Mouse (Mus musculus): ENCODE data around the gene Rfx8. TPM values are rescaled to one million over a fixed set of nuclear protein-coding genes. Genes with fewer than 3 reads are reported as not detected.

Gene Rfx8
- total RNA-seq, 1 experiment, result not detected

DNA sequence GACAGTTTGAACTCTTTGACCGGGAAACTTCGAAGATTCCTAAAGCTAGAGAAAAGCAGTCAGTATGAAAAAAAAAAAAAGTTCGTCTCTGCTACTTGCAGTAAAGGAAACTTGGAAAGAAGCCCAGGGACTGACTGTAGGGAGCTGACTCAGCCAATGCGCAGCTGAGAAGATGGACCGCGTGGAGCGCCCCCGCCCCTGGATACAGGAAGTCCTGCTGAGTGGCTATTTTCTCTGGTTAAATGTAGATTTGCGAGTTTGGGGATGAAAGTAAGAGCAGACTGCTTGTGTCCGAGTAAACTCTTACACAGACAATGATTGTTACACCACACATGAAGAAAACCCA lies 41.2 kb upstream of the Rfx8 start:
- H3K9me3 ChIP-seq (ENCODE audit: control insufficient read depth, insufficient read depth, low read depth, low read length), result no peaks in the 10 kb centered on the region
- no peaks in the 10 kb centered on the region for H3K36me3 ChIP-seq (ENCODE audit: control insufficient read depth, insufficient read depth, low read length, poor library complexity, severe bottlenecking)
- 0 out of 4 replicates have a peak overlapping the region, but pooled peaks of 1 of the 2 experiments have one; percentile 4 for H3K4me3 ChIP-seq (ENCODE audit: insufficient read depth in 1 of 2, low read depth in 1 of 2, low read length in 2 of 2, poor library complexity in 1 of 2, severe bottlenecking in 1 of 2)
- H3K9ac ChIP-seq (ENCODE audit: insufficient read depth, low read depth, low read length, poor library complexity, severe bottlenecking), result no peak overlapping the region
- peak; percentile 33 for DNase-seq (ENCODE audit: low read depth, low spot score)
- no peak overlapping the region for H3K27ac ChIP-seq (ENCODE audit: insufficient read depth, low read depth, low read length, poor library complexity, severe bottlenecking)
- peaks cover 3 to 5% of the 10 kb centered on the region in 2 experiments; a peak in 2 of 4 replicates for H3K4me1 ChIP-seq (ENCODE audit: control insufficient read depth in 2 of 2, insufficient read depth in 2 of 2, low read length in 2 of 2, poor library complexity in 1 of 2)
- peak; percentile 42; the same call in 1 of the 2 replicates for TF ChIP-seq MAFK (IDR thresholded peaks at IDR 0.05; ENCODE audit: insufficient read depth, low read depth, low read length)
- no peak for TF ChIP-seq HCFC1 (IDR thresholded peaks at IDR 0.05; ENCODE audit: borderline replicate concordance, insufficient read depth, low read length)
- in situ Hi-C loops (cut with MboI; ENCODE audit: low sequenced_read_pairs in 2 of 2, unreplicated experiment in 2 of 2), result no loop called here

DNA sequence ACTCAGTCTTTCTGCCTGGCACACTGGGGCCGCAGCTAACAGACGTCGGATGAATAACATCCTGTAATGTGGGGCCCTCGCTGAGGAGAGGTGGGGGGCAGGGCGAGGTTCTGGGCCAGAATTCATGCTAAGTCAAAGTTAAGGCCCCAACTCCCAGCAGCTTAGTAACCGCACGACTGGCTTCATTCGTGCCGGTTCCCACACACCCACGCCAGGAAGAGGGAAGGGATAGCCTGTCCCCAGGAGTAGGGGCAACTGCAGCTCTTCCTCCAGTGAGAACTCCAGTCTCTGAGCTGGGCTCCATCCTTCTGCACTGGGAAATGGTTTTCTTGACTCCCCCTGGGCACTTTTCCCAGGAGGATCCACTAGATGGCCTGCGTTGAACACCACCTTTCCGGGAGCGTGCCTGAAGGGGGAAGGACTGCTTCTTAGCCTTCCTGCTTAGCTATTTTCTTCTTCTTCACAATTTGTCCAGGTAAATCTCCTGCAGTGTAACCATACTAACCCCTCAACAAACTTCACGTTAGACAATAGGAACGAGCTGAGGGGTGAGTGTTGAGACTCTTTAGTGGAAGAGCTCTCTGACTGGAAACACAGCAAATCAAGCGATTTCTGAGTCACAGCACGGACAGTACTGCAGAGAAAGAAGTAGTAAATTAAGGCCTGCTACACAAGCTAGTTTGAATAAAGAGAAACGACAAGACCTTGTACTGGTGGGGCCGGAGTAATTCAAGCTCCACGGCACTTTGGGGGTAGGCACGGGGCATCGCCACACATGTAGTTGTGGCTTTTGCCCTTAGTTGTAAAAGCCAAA lies 40.6 kb upstream of the Rfx8 start:
- H3K9me3 ChIP-seq (ENCODE audit: control insufficient read depth, insufficient read depth, low read depth, low read length), result no peaks in the 10 kb centered on the region
- peaks cover 3 to 5% of the 10 kb centered on the region in 2 experiments; a peak in 2 of 4 replicates for H3K4me1 ChIP-seq (ENCODE audit: control insufficient read depth in 2 of 2, insufficient read depth in 2 of 2, low read length in 2 of 2, poor library complexity in 1 of 2)
- no peak overlapping the region for H3K9ac ChIP-seq (ENCODE audit: insufficient read depth, low read depth, low read length, poor library complexity, severe bottlenecking)
- H3K4me3 ChIP-seq (ENCODE audit: insufficient read depth in 1 of 2, low read depth in 1 of 2, low read length in 2 of 2, poor library complexity in 1 of 2, severe bottlenecking in 1 of 2), result 0 out of 4 replicates have a peak overlapping the region, but pooled peaks of 1 of the 2 experiments have one; percentile 4
- TF ChIP-seq HCFC1 (IDR thresholded peaks at IDR 0.05; ENCODE audit: borderline replicate concordance, insufficient read depth, low read length) (no peak), ZC3H11A (IDR thresholded peaks at IDR 0.05; ENCODE audit: borderline replicate concordance, low read depth, low read length) (0 out of 2 replicates have a peak, but pooled peaks have one; percentile 38), MAFK (IDR thresholded peaks at IDR 0.05; ENCODE audit: insufficient read depth, low read depth, low read length) (no peak), ZNF384 (IDR thresholded peaks at IDR 0.05; ENCODE audit: low read depth, low read length) (no peak), CHD2 (IDR thresholded peaks at IDR 0.05; ENCODE audit: low read depth, low read length) (no peak)
- in situ Hi-C loops (cut with MboI; ENCODE audit: low sequenced_read_pairs in 2 of 2, unreplicated experiment in 2 of 2), result no loop called here
- peak; percentile 47 for DNase-seq (ENCODE audit: low read depth, low spot score)
- no peaks in the 10 kb centered on the region for H3K36me3 ChIP-seq (ENCODE audit: control insufficient read depth, insufficient read depth, low read length, poor library complexity, severe bottlenecking)
- H3K27ac ChIP-seq (ENCODE audit: insufficient read depth, low read depth, low read length, poor library complexity, severe bottlenecking), result no peak overlapping the region; the same call in 1 of the 2 replicates

DNA sequence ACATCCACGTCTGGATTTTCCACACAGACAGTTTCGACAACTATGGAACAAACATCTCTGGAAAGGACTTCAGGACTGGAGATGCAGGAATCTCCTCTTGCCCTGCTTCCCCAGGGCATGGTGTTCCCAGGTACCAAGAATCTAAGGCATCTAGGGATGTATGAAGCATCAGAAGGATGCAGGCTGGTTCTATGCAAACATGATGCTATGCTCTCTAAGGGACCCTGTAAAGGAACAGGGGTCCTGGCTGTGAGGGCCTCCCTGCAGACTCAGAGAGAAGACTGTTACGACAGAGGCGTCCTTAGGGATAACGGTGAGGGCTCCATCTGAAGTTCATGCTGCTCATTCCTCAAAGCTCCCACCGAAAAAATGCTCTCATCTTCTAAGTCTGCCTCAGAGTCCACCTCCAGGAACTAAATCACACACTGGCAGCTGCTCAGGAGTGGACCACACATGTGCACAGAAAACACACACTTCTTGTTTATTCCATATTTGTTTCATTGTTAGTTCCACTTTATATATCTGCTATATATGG lies 39.5 kb upstream of the Rfx8 start:
- H3K4me1 ChIP-seq (ENCODE audit: control insufficient read depth in 2 of 2, insufficient read depth in 2 of 2, low read length in 2 of 2, poor library complexity in 1 of 2), result peaks cover 3 to 5% of the 10 kb centered on the region in 2 experiments; a peak in 2 of 4 replicates
- in situ Hi-C loops (cut with MboI; ENCODE audit: low sequenced_read_pairs in 2 of 2, unreplicated experiment in 2 of 2), result no loop called here
- H3K27ac ChIP-seq (ENCODE audit: insufficient read depth, low read depth, low read length, poor library complexity, severe bottlenecking), result no peak overlapping the region
- H3K36me3 ChIP-seq (ENCODE audit: control insufficient read depth, insufficient read depth, low read length, poor library complexity, severe bottlenecking), result no peaks in the 10 kb centered on the region
- H3K9me3 ChIP-seq (ENCODE audit: control insufficient read depth, insufficient read depth, low read depth, low read length), result no peaks in the 10 kb centered on the region
- no peak for DNase-seq (ENCODE audit: low read depth, low spot score)
- TF ChIP-seq HCFC1 (IDR thresholded peaks at IDR 0.05; ENCODE audit: borderline replicate concordance, insufficient read depth, low read length), result no peak
- no peak for TF ChIP-seq ZNF384 (IDR thresholded peaks at IDR 0.05; ENCODE audit: low read depth, low read length)
- no peak for TF ChIP-seq MAFK (IDR thresholded peaks at IDR 0.05; ENCODE audit: insufficient read depth, low read depth, low read length)
- no peak for TF ChIP-seq ZC3H11A (IDR thresholded peaks at IDR 0.05; ENCODE audit: borderline replicate concordance, low read depth, low read length)
- no peak for TF ChIP-seq CHD2 (IDR thresholded peaks at IDR 0.05; ENCODE audit: low read depth, low read length)
- no peak overlapping the region for H3K4me3 ChIP-seq (ENCODE audit: insufficient read depth in 1 of 2, low read depth in 1 of 2, low read length in 2 of 2, poor library complexity in 1 of 2, severe bottlenecking in 1 of 2)
- H3K9ac ChIP-seq (ENCODE audit: insufficient read depth, low read depth, low read length, poor library complexity, severe bottlenecking), result no peak overlapping the region

DNA sequence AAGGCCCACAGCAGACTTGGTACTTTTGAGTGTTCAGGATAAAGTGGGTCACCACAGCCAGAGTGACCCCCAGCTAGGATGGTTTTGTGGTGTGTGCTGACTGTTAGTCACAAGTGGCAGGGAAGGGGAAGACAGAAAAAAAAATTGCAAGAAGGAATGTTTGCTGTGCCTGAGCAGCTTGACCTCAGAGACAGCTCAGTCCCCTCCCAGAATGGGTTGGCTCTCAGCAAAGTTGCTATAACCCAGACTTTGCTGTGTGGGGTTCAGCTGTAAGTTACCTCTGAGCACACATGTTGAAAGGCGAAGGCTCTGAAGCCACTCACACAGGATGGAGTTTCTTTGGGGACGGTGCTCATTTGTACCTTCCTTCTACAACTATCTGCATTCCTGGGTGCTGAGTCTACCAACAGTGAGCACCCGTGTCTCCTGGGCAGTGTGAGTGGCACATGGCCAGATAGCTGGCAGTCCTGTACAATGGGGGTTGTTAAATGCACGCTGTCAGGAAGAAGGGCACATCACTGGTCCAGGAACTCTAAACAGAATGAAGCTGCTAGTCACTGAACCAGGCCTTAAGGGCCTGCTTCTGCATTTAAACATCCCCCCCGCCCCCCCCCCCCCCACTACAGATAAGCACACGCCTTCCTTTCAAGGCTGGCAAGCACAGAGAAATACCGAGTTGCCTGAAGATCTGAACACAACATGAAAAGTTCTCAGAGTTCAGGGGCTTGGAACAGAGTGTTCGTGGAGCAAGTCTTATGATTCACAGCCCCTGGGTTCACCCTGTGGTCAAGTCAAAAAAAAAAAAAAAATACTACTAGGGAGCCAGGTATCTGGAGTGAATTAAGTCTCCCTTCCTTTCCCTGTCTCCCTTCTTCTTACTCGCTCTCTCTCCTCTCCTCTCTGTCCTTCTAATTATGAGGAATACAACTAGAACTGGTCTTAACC lies 38.7 kb upstream of the Rfx8 start:
- in situ Hi-C loops (cut with MboI; ENCODE audit: low sequenced_read_pairs in 2 of 2, unreplicated experiment in 2 of 2), result no loop called here
- Histone ChIP-seq H3K4me3 (ENCODE audit: insufficient read depth in 1 of 2, low read depth in 1 of 2, low read length in 2 of 2, poor library complexity in 1 of 2, severe bottlenecking in 1 of 2) (no peak overlapping the region), H3K36me3 (ENCODE audit: control insufficient read depth, insufficient read depth, low read length, poor library complexity, severe bottlenecking) (no peaks in the 10 kb centered on the region), H3K9me3 (ENCODE audit: control insufficient read depth, insufficient read depth, low read depth, low read length) (no peaks in the 10 kb centered on the region), H3K27ac (ENCODE audit: insufficient read depth, low read depth, low read length, poor library complexity, severe bottlenecking) (no peak overlapping the region), H3K4me1 (ENCODE audit: control insufficient read depth in 2 of 2, insufficient read depth in 2 of 2, low read length in 2 of 2, poor library complexity in 1 of 2) (peaks cover 3 to 5% of the 10 kb centered on the region in 2 experiments; a peak in 2 of 4 replicates), H3K9ac (ENCODE audit: insufficient read depth, low read depth, low read length, poor library complexity, severe bottlenecking) (no peak overlapping the region)
- no peak for DNase-seq (ENCODE audit: low read depth, low spot score)
- no peak for TF ChIP-seq HCFC1 (IDR thresholded peaks at IDR 0.05; ENCODE audit: borderline replicate concordance, insufficient read depth, low read length)
- TF ChIP-seq ZC3H11A (IDR thresholded peaks at IDR 0.05; ENCODE audit: borderline replicate concordance, low read depth, low read length), result no peak
- no peak for TF ChIP-seq CHD2 (IDR thresholded peaks at IDR 0.05; ENCODE audit: low read depth, low read length)
- no peak for TF ChIP-seq ZNF384 (IDR thresholded peaks at IDR 0.05; ENCODE audit: low read depth, low read length)
- no peak for TF ChIP-seq MAFK (IDR thresholded peaks at IDR 0.05; ENCODE audit: insufficient read depth, low read depth, low read length)

Measured in ES-E14 (cell line).